Mouse (Mus musculus): ENCODE measurements at regions not wholly inside any gene's neighbourhood (a gene's known extent, or its start where the extent isn't known, plus 50 kb on each side); places are given as distances from the start of the nearest gene placed in this dataset.

DNA sequence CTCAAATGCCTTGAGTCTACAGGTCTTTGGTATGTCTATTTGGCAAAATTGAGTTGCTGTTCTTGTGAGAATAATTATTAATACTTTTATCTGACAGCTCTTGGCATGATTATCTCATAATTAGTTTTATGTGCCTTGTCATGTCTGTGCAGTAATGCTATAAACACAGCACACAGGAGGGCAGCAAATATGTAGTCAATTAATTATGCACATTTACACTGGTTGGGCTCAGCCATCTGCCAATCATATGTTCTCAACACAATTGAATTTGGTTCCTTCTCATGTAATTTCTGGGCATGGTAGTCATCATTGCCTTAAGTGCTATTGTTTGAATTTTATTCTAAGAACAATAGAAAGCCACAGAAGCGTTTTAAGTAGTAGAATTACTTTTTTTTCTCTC lies 1650.7 kb upstream of the Tenm2 start:
- no peak for DNase-seq

- no peak for DNase-seq
Observed at GRCm38 (mm10) chr11:38861622-38862345, 1626.0 kb upstream of the Tenm2 start.

GRCm38 (mm10) chr11:38856645-38857044 lies 1620.9 kb upstream of the Tenm2 start:
- DNase-seq: no peak

GRCm38 (mm10) chr11:38829148-38829547 lies 1593.4 kb upstream of the Tenm2 start:
- DNase-seq: no peak

GRCm38 (mm10) chr11:38828375-38828774 lies 1592.6 kb upstream of the Tenm2 start:
- DNase-seq: no peak

DNA sequence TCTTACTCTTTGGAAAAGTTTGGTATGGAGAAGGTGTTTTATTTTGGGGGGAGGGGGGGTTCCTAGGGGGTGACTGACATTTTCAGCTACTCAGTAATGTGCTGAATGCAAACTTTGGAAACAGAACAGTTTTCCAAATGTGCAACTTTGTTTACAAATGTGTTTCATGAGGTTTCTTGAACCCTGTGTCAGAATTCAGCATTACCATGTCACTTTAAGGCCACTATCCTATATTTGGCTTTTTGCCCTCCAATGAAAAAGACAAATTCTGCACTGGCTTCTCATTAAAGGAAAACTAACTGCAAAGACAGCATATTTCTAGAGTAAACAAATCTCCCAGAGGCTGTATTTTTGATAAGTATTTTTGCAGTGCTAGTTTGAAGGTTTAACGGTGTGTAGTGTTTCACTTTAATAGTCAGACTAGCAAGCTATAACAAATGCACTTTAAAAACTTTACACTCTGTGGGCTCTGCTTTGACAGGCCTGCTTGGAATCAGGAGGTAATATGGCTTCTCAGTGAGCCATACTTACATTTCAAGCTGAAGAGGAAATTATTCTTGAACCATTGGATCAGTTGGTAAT lies 1589.5 kb upstream of the Tenm2 start:
- no peak for DNase-seq

- DNase-seq: no peak
Observed at GRCm38 (mm10) chr11:38818141-38818540, 1582.4 kb upstream of the Tenm2 start.

GRCm38 (mm10) chr11:38783548-38783947 lies 1547.8 kb upstream of the Tenm2 start:
- DNase-seq: no peak

DNA sequence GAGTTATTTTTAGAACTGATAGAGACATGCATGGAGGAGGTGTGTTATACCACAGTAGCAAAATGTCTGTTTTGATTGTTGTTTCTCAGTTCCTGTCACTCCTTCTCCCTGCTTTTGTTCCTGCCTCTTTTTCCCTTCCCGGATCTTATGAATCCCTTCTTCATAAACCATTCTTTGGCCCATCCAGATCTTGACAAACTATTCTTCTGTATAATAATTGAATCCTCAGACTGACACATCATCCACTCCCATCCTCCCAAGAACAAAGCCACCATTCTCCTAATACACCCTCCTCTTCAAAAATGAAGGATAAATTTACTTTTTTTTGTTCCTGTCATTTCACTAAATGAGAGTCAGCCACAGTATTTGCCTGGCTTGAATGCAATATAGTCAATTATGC lies 1543.8 kb upstream of the Tenm2 start:
- no peak for DNase-seq

- no peak for DNase-seq
Observed at GRCm38 (mm10) chr11:38762241-38762640, 1526.5 kb upstream of the Tenm2 start.

DNA sequence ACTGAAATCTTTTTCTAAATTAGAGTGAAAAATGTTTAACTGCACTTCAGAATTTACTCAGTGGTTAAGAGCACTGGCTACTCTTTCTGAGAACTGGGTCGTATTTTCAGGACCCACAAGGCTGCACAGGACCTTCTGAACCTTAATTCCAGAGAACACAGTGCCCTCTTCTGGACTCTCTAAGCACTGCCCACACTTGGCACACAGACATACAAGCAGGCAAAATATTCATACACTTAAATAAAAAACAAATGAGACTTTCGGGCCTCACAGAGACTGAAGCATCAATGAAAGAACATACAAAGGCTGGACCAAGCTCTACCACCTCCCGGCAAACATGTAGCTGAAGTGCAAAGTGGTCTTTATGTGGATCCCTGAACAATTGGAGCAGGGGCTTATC lies 1511.8 kb upstream of the Tenm2 start:
- DNase-seq: peak; percentile 12

DNA sequence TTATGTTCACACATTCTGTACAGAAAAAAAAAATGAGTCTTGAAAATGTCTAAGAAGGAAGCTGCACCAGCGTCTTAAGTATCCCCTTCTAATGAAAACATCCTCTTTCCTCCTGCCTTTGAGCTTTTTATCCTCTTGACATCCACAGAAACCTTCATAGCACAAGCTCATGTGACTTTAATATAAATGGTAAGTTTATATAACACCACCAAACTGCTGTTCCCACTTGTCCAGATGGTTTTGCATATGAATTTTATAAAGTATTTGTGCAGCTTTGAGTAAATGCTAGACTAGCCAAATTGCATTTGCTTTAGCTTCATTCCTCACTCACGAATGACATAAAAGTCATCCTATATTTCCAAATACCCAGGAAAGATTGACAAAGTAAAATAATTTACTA lies 1493.3 kb upstream of the Tenm2 start:
- no peak for DNase-seq

DNA sequence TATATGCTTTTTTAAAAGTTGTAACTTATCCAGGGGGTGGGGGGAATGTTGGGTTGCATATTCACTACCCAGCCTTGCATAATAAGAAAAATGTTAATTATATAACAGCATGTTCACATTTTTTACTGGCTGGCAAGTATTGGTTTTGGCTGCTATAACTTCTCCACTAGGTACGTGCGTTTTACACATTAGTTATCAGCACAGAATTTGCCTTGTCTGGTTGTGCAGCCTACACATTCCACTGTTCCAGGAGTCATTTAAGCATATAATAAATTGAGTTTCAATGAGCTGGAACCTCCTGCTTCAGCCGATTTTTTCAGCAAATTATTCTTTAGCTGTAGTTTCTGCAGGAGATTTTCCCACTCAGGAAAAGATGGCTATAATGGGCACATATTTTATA lies 1479.9 kb upstream of the Tenm2 start:
- DNase-seq: no peak

DNA sequence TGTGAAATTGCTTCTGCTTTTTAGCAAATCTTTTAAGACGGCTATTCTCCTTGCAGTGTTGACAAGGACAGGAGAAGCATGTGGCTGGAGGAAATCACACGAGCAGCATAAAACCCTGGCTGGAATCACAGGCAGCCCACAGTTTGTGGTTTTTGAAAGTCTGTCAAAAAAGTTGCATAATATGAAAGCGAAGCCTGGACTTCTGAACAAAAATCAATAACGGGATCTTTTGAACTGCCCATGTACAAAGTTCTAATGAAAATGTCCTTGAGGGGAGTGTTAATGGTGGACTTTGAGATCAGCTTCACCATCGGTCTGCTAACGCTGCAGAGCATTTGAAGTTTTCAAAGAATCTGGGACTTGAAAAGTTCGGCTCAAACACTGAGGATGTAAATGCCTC lies 1445.5 kb upstream of the Tenm2 start:
- DNase-seq: no peak

DNA sequence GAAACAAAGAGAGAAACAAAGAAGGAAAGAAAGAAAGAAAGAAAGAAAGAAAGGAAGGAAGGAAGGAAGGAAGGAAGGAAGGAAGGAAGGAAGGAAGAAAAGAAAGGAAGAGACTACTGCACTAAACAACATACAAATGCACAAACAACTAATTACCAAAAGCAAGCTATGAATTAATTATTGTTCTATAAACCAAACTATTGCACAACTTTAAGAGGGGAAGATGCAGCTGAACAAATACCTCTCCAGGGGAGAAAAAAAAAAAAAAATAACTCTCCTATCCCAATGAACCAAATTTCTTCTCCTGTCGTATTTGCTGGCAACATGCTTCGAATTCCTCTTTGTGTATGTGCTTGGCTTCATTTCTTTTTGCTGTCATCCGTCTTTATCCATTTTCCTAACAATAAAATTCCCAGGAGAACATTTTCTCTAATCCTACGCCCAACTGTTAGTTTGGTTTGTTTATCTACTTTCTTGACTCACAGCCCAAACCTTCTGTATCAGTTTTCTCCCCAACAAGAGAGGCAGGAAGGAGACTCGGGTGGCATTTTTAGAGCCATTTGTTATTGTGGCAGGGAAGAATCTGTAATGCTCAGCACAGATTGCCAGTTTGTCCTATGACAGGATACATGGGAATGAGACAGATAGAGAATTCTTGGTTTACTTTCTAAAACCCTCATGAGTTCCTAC lies 1437.7 kb upstream of the Tenm2 start:
- DNase-seq: no peak
